Mouse (Mus musculus) liver, postnatal 0 days (tissue): ENCODE results near the gene 2700081O15Rik. TPM values are rescaled to one million over a fixed set of nuclear protein-coding genes. Genes with fewer than 3 reads are reported as not detected.
"Not testable (repeated sequence)": the region's sequence is repeated elsewhere in the genome, so short reads cannot be mapped to it uniquely, and the experiment has no call there.

Experiments
- ATAC-seq: fragments of 200-750 bp; cut with Nextera tagmentation; 2 replicates; pipeline ENCODE4 v1.8.0; 2017; ENCODE audit warnings: mild to moderate bottlenecking, moderate library complexity
- DNase-seq: peaks from one replicate; pipeline ENCODE4 v3.0.0-alpha.2; 2016
- H3K27ac ChIP-seq: fragments of 300-500 bp; sonication (generic); 2 replicates; pipeline ENCODE4 v1.5.1; 2014; ENCODE audit warnings: antibody characterized with exemption, moderate library complexity, mild to moderate bottlenecking, low read depth
- H3K27me3 ChIP-seq: fragments of 300-500 bp; sonication (generic); 2 replicates; pipeline ENCODE4 v1.6.1; 2014; ENCODE audit warnings: low read length, control low read depth, mixed read lengths; ENCODE audit not compliant: insufficient read depth
- H3K36me3 ChIP-seq: fragments of 300-500 bp; sonication (generic); replicated peaks from 2 replicates; pipeline ENCODE4 v1.6.1; 2014; ENCODE audit warnings: mild to moderate bottlenecking, control low read depth, low read length, moderate library complexity, mixed read lengths; ENCODE audit not compliant: insufficient read depth
- H3K4me1 ChIP-seq: fragments of 300-500 bp; sonication (generic); 2 replicates; pipeline ENCODE4 v1.6.1; 2014; ENCODE audit warnings: antibody characterized with exemption, mild to moderate bottlenecking, control low read depth; ENCODE audit not compliant: insufficient read depth
- H3K4me2 ChIP-seq: fragments of 300-500 bp; sonication (generic); 2 replicates; pipeline ENCODE4 v1.6.1; 2014; ENCODE audit warnings: low read depth, mild to moderate bottlenecking, low read length, moderate library complexity, mixed read lengths
- H3K4me3 ChIP-seq: fragments of 300-500 bp; sonication (generic); 2 replicates; pipeline ENCODE4 v1.5.1; 2014; ENCODE audit warnings: low read depth, low read length
- H3K9ac ChIP-seq: fragments of 300-500 bp; sonication (generic); replicated peaks from 2 replicates; pipeline ENCODE4 v1.6.1; 2014; ENCODE audit warnings: mild to moderate bottlenecking, moderate library complexity
- H3K9me3 ChIP-seq: fragments of 300-500 bp; sonication (generic); 2 replicates; pipeline ENCODE4 v1.6.1; 2016; ENCODE audit warnings: mild to moderate bottlenecking, control low read depth, low read length, mixed read lengths
- CTCF ChIP-seq: sonication (generic); IDR thresholded peaks from 2 replicates; pipeline ENCODE4 v1.5.1; 2016; ENCODE audit warnings: antibody characterized with exemption, low read depth
- EP300 ChIP-seq: IDR thresholded peaks from 2 replicates; pipeline ENCODE4 v1.6.1; 2016; ENCODE audit warnings: antibody characterized with exemption, low read depth, mild to moderate bottlenecking
- whole genome bisulfite sequencing: fragments of 180-500 bp; shearing (Covaris S2); extraction: QIAGEN DNeasy Blood & Tissue Kit; methylation state at CpG from one replicate; pipeline ENCODE4 v1.1.7; 2014; ENCODE audit not compliant: insufficient replicate concordance; 5-methylcytosine and 5-hydroxymethylcytosine counted together
- polyA plus RNA-seq: library from polyadenylated mRNA; unstranded; fragments of >200 nt; fragmentation: Nextera tagmentation; extraction: Ambion mirVana; gene quantifications from 2 replicates; pipeline ENCODE4 v1.2.1, GENCODE M21; 2015

Gene 2700081O15Rik
- 0.58 and 0.75 TPM in 2 replicates for polyA plus RNA-seq

GRCm38 (mm10) chr19:7416834-7417735 is at the start of gene 2700081O15Rik:
2700081O15Rik (plus strand) TSS chr19:7417625.
- DNase-seq (peak; percentile 71), ATAC-seq (peak; percentile 65)
- Histone ChIP-seq H3K9me3 (no peaks in the 10 kb centered on the region), H3K4me1 (peaks cover 20% of the 10 kb centered on the region), H3K27ac (peak within 1 kb of the TSS; percentile 34; the same call in 1 of the 2 replicates), H3K4me2 (peak within 1 kb of the TSS; percentile 93), H3K27me3 (peaks cover 24% of the 10 kb centered on the region), H3K36me3 (no peaks in the 10 kb centered on the region), H3K4me3 (peak within 1 kb of the TSS; percentile 62), H3K9ac (peak within 1 kb of the TSS; percentile 75)
- WGBS: under 1% methylated on average over 72 of the region's 107 CpGs
- TF ChIP-seq CTCF (no peak), EP300 (no peak)

GRCm38 (mm10) chr19:7369469-7369868 is 48.0 kb upstream of the 2700081O15Rik start:
- H3K9ac ChIP-seq, H3K4me3 ChIP-seq, ATAC-seq, DNase-seq, H3K4me2 ChIP-seq, H3K27me3 ChIP-seq, H3K27ac ChIP-seq, H3K9me3 ChIP-seq, H3K4me1 ChIP-seq: not testable (repeated sequence)
- peaks cover 18% of the 10 kb centered on the region for H3K36me3 ChIP-seq
- 83% methylated on average over 4 of the region's 4 CpGs for WGBS

- WGBS: 95% methylated on average over 8 of the region's 8 CpGs
- H3K4me3 ChIP-seq: no peak overlapping the region
- H3K4me1 ChIP-seq: no peaks in the 10 kb centered on the region
- H3K9me3 ChIP-seq: no peaks in the 10 kb centered on the region
- no peak overlapping the region for H3K4me2 ChIP-seq
- H3K36me3 ChIP-seq: peaks cover 18% of the 10 kb centered on the region
- no peak overlapping the region for H3K27ac ChIP-seq
- TF ChIP-seq CTCF (no peak), EP300 (no peak)
- no peak for DNase-seq
- H3K9ac ChIP-seq: no peak overlapping the region
- no peak for ATAC-seq
- H3K27me3 ChIP-seq: no peaks in the 10 kb centered on the region
Measured at GRCm38 (mm10) chr19:7374491-7374890, 42.9 kb upstream of the 2700081O15Rik start.

GRCm38 (mm10) chr19:7377639-7378038 is 39.8 kb upstream of the 2700081O15Rik start:
- peaks cover 14% of the 10 kb centered on the region for H3K4me1 ChIP-seq
- H3K27me3 ChIP-seq: no peaks in the 10 kb centered on the region
- no peak overlapping the region for H3K27ac ChIP-seq
- no peak overlapping the region for H3K4me3 ChIP-seq
- WGBS: 56% methylated on average over 2 of the region's 2 CpGs
- DNase-seq (no peak), ATAC-seq (no peak)
- peaks cover 12% of the 10 kb centered on the region; the same call in 1 of the 2 replicates for H3K36me3 ChIP-seq
- TF ChIP-seq CTCF (no peak), EP300 (no peak)
- H3K4me2 ChIP-seq: no peak overlapping the region
- no peaks in the 10 kb centered on the region for H3K9me3 ChIP-seq
- no peak overlapping the region for H3K9ac ChIP-seq

- DNase-seq (no peak), ATAC-seq (no peak)
- Histone ChIP-seq H3K27me3 (no peaks in the 10 kb centered on the region), H3K9me3 (0 out of 2 replicates have a peak, but pooled peaks cover 2% of the 10 kb centered on the region), H3K4me3 (peak overlapping the region; percentile 96), H3K4me1 (peaks cover 21% of the 10 kb centered on the region), H3K27ac (peak overlapping the region; percentile 80; the same call in 1 of the 2 replicates), H3K9ac (peak overlapping the region; percentile 87), H3K36me3 (no peaks in the 10 kb centered on the region), H3K4me2 (peak overlapping the region; percentile 100)
- 18% methylated on average over 8 of the region's 8 CpGs for WGBS
- TF ChIP-seq CTCF (no peak), EP300 (no peak)
Measured at GRCm38 (mm10) chr19:7381906-7382247, 35.5 kb upstream of the 2700081O15Rik start.

- H3K9ac ChIP-seq: peak overlapping the region; percentile 87
- no peaks in the 10 kb centered on the region for H3K36me3 ChIP-seq
- 0 out of 2 replicates have a peak, but pooled peaks cover 2% of the 10 kb centered on the region for H3K9me3 ChIP-seq
- H3K27me3 ChIP-seq: no peaks in the 10 kb centered on the region
- under 1% methylated on average over 56 of the region's 60 CpGs for WGBS
- ATAC-seq: peak; percentile 74
- peak overlapping the region; percentile 96 for H3K4me3 ChIP-seq
- TF ChIP-seq CTCF (no peak), EP300 (no peak)
- DNase-seq: peak; percentile 70
- peak overlapping the region; percentile 80 for H3K27ac ChIP-seq
- H3K4me1 ChIP-seq: peaks cover 21% of the 10 kb centered on the region
- H3K4me2 ChIP-seq: peak overlapping the region; percentile 100
Measured at GRCm38 (mm10) chr19:7382248-7382902, 35.0 kb upstream of the 2700081O15Rik start.
